Mouse (Mus musculus) ES-E14 (cell line): ENCODE data around the gene Car10. TPM values are rescaled to one million over a fixed set of nuclear protein-coding genes. Genes with fewer than 3 reads are reported as not detected.

Source experiments
- DNase-seq: peaks from one replicate; pipeline ENCODE4 v3.0.0-alpha.2; 2013; ENCODE audit warnings: low read depth, low spot score
- H3K27ac ChIP-seq: 2 replicates; pipeline ENCODE4 v1.5.1; 2012; ENCODE audit warnings: low read depth, mild to moderate bottlenecking, low read length, moderate library complexity, mixed read lengths; ENCODE audit not compliant: poor library complexity, insufficient read depth, severe bottlenecking
- H3K36me3 ChIP-seq: 2 replicates; pipeline ENCODE4 v1.6.1; 2012; ENCODE audit warnings: mild to moderate bottlenecking, low read length, moderate library complexity, mixed read lengths; ENCODE audit not compliant: control insufficient read depth, poor library complexity, insufficient read depth, severe bottlenecking
- H3K4me1 ChIP-seq, 2 experiments: fragments of 150-350 bp in 1 of 2; sonication (generic) in 1 of 2; 2 replicates each; pipeline ENCODE4 v1.6.1; 2012; ENCODE audit warnings: low read length in 2 of 2, mild to moderate bottlenecking in 1 of 2, mixed read lengths in 1 of 2; ENCODE audit not compliant: control insufficient read depth in 2 of 2, insufficient read depth in 2 of 2, poor library complexity in 1 of 2
- H3K4me3 ChIP-seq, 2 experiments: fragments of 150-350 bp in 1 of 2; sonication (generic) in 1 of 2; 2 replicates each; pipeline ENCODE4 v1.5.1; 2012; ENCODE audit warnings: low read length in 2 of 2, low read depth in 1 of 2, mild to moderate bottlenecking in 1 of 2, mixed read lengths in 1 of 2; ENCODE audit not compliant: insufficient read depth in 1 of 2, poor library complexity in 1 of 2, severe bottlenecking in 1 of 2
- H3K9ac ChIP-seq: 2 replicates; pipeline ENCODE4 v1.6.1; 2012; ENCODE audit warnings: low read depth, mild to moderate bottlenecking, low read length, mixed read lengths; ENCODE audit not compliant: poor library complexity, insufficient read depth, severe bottlenecking
- H3K9me3 ChIP-seq: fragments of 150-350 bp; sonication (generic); 2 replicates; pipeline ENCODE4 v1.6.1; 2012; ENCODE audit warnings: low read depth, mild to moderate bottlenecking, low read length; ENCODE audit not compliant: control insufficient read depth, insufficient read depth
- CHD2 ChIP-seq: IDR thresholded peaks from 2 replicates; pipeline ENCODE4 v1.6.1; 2014; ENCODE audit warnings: mild to moderate bottlenecking, low read depth, low read length, inconsistent platforms
- HCFC1 ChIP-seq: IDR thresholded peaks from 2 replicates; pipeline ENCODE4 v1.6.1; 2012; ENCODE audit warnings: low read length, inconsistent platforms, borderline replicate concordance; ENCODE audit not compliant: insufficient read depth
- MAFK ChIP-seq: IDR thresholded peaks from 2 replicates; pipeline ENCODE4 v1.6.1; 2014; ENCODE audit warnings: mild to moderate bottlenecking, low read depth, low read length, inconsistent platforms; ENCODE audit not compliant: insufficient read depth
- ZC3H11A ChIP-seq: IDR thresholded peaks from 2 replicates; pipeline ENCODE4 v1.6.1; 2012; ENCODE audit warnings: low read depth, mild to moderate bottlenecking, inconsistent platforms, low read length, borderline replicate concordance
- ZNF384 ChIP-seq: IDR thresholded peaks from 2 replicates; pipeline ENCODE4 v1.6.1; 2012; ENCODE audit warnings: low read depth, low read length, inconsistent platforms
- in situ Hi-C, 2 experiments: fragments of 600-800 bp; cut with MboI; formaldehyde crosslinking; loops; one replicate each; pipeline ENCODE4 v1.15.1; 2025; ENCODE audit warnings: low sequenced_read_pairs in 2 of 2, inconsistent platforms in 1 of 2; ENCODE audit not compliant: unreplicated experiment in 2 of 2
- total RNA-seq: library from RNA; depleted of rRNA; stranded (reverse); fragments of 300-350 nt; gene quantifications from 2 replicates; pipeline ENCODE4 v1.2.3, GENCODE M21; 2012

Car10 gene
- total RNA-seq, 1 experiment, result not detected

DNA sequence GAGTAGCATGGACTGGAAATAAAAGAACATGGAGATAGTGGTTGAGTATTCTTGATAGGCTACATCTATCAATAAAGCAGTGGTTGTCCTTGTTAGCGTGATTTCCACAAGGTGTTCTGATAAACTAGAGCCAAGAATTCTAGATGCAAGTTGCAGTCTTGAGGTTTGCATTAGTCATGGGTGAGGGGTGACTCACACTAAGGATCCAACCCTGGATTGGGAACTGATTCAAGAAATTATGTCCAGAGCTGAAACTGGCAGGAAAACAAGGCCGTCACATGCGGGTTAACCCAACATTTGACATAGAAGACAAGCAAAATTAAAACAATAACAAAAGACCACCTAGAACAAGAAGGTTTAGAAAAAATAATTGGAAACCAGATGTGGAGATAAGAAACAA is 28.6 kb downstream of the Car10 start:
- Histone ChIP-seq H3K36me3 (no peaks in the 10 kb centered on the region), H3K27ac (no peak overlapping the region), H3K4me1 (no peaks in the 10 kb centered on the region), H3K4me3 (no peak overlapping the region), H3K9me3 (no peaks in the 10 kb centered on the region), H3K9ac (no peak overlapping the region)
- DNase-seq, result no peak
- in situ Hi-C loops, result loop anchor here in 1 of 2 experiments (25.0 kb wide), 1 partner anchor 686 kb away; no protein-coding TSS in a partner anchor
- TF ChIP-seq ZC3H11A (no peak), ZNF384 (no peak), MAFK (no peak), CHD2 (no peak), HCFC1 (no peak)

DNA sequence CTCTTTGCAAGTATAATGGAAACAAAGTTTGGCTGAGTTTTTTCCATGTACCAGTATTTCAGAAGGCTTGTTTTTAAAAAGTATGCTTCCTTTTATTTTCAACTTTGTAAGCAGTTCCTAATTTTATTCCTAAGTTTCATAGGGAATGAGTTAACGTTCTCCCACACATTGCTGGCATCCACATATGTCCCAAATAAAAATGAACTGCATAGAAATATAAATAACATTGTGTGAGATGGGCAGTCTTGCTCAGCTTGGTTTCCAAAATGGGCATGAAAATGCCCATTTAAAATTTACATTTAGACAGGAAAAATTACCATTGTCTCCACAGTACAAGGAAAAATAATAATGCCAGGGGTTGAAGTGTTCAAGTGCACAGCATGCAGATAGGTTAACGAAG is 30.7 kb downstream of the Car10 start:
- no peak overlapping the region for H3K9ac ChIP-seq
- no peak overlapping the region for H3K4me3 ChIP-seq
- in situ Hi-C loops, result loop anchor here in 1 of 2 experiments (25.0 kb wide), 1 partner anchor 684 kb away; no protein-coding TSS in a partner anchor
- DNase-seq, result no peak
- no peaks in the 10 kb centered on the region for H3K9me3 ChIP-seq
- no peaks in the 10 kb centered on the region for H3K36me3 ChIP-seq
- no peaks in the 10 kb centered on the region for H3K4me1 ChIP-seq
- H3K27ac ChIP-seq, result no peak overlapping the region
- TF ChIP-seq HCFC1 (no peak), ZC3H11A (no peak), ZNF384 (no peak), MAFK (no peak), CHD2 (no peak)

DNA sequence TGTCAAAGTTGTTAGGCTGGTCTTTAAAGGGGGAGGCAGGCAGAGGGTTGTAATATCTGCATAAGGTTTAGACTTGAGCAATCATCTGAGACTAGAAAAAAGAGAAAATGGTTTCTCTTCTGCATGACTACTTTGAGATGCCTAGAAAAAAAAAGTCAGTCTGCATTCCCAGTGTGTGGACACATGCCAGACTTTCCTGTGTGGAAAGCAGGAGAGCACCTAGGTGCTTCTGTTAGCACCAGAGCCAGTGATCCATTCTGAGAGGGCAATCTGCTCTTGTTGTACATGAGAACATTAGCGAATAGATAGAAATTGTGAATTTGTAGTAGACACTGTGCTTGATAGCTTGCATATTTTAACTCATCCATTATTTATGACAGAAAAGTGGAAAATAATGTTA is 40.0 kb downstream of the Car10 start:
- no peak for DNase-seq
- in situ Hi-C loops, result loop anchor here in 1 of 2 experiments (25.0 kb wide), 1 partner anchor 674 kb away; no protein-coding TSS in a partner anchor
- no peaks in the 10 kb centered on the region for H3K36me3 ChIP-seq
- H3K27ac ChIP-seq, result no peak overlapping the region
- no peaks in the 10 kb centered on the region for H3K9me3 ChIP-seq
- no peaks in the 10 kb centered on the region for H3K4me1 ChIP-seq
- H3K9ac ChIP-seq, result no peak overlapping the region
- TF ChIP-seq ZC3H11A (no peak), ZNF384 (no peak), CHD2 (no peak), HCFC1 (no peak), MAFK (no peak)
- H3K4me3 ChIP-seq, result no peak overlapping the region

DNA sequence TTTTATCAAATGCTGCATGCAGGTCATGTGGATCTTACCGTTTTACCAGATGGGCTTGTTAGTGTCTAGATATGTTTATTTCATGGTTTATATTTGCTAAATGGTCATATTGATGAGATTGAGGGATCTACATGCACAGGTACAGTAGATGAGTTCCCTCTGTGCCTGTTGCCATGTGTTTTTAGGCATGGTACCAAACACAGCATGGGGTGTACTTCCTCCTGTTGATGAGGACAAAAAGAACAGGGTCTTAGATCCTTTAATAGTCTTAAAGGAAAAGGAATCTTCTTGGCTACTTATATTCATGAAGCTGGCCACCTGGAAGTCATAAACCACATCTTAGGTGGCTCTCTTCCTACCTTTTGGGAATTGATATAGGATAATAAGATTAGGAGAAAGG is 43.9 kb downstream of the Car10 start:
- Histone ChIP-seq H3K27ac (no peak overlapping the region), H3K4me3 (no peak overlapping the region), H3K4me1 (no peaks in the 10 kb centered on the region), H3K36me3 (no peaks in the 10 kb centered on the region), H3K9me3 (no peaks in the 10 kb centered on the region), H3K9ac (no peak overlapping the region)
- in situ Hi-C loops, result loop anchor here in 1 of 2 experiments (25.0 kb wide), 1 partner anchor 671 kb away; no protein-coding TSS in a partner anchor
- TF ChIP-seq MAFK (no peak), HCFC1 (no peak), ZNF384 (no peak), CHD2 (no peak), ZC3H11A (no peak)
- DNase-seq, result no peak

DNA sequence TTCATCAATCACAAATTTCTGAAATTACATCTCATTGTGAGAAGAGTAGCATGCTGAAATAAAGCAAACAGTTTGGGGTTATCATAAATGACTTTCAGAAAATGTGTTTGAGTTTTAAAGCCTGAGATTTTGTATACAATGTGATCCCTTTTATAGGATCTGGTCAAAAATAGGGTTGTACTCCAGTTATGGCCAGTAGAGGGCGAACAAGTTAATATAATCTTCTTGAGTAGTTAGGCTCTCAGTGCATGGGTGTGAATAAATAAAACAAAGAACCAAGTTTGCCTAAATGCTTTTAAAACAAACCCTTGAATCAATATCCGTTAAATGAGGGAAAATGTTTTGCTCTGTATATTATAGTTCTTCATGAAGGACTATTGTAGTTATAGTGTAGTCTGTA is 46.7 kb downstream of the Car10 start:
- Histone ChIP-seq H3K9me3 (no peaks in the 10 kb centered on the region), H3K9ac (no peak overlapping the region), H3K36me3 (no peaks in the 10 kb centered on the region), H3K27ac (no peak overlapping the region), H3K4me3 (no peak overlapping the region), H3K4me1 (no peaks in the 10 kb centered on the region)
- in situ Hi-C loops, result loop anchor here in 1 of 2 experiments (25.0 kb wide), 1 partner anchor 668 kb away; no protein-coding TSS in a partner anchor
- peak; percentile 33 for DNase-seq
- TF ChIP-seq CHD2 (no peak), ZC3H11A (no peak), MAFK (no peak), ZNF384 (no peak), HCFC1 (no peak)
